8 mouse cellular contexts compared by ENCODE assay signal in genomic region chr1:153899731-153900380, GRCm38 (mm10). TPM values are rescaled to one million over a fixed set of nuclear protein-coding genes. Genes with fewer than 3 reads are reported as not detected.
DNase-seq lines count a peak whose midpoint lies in the region; ATAC-seq lines count a peak whose summit lies in the region.

Gene Glul, plus strand, starts transcription at chr1:153899944.
Gene Teddm2, minus strand, starts transcription at chr1:153900228.

- ATAC-seq in hindbrain, embryonic 15.5 days (ENCODE audit: low FRiP score, low read depth): peak; percentile 97

- peak within 1 kb of the TSS; percentile 96 for H3K9ac ChIP-seq in hindbrain, embryonic 15.5 days

- H3K4me2 ChIP-seq in hindbrain, embryonic 15.5 days: peak within 1 kb of the TSS; percentile 71

- under 1% methylated on average over 51 of the region's 51 CpGs for WGBS in hindbrain, embryonic 15.5 days

- H3K27me3 ChIP-seq in hindbrain, embryonic 15.5 days: no peaks in the 10 kb centered on the region

- peak within 1 kb of the TSS; percentile 95 for H3K27ac ChIP-seq in hindbrain, embryonic 15.5 days (replicated peaks)

- H3K9me3 ChIP-seq in hindbrain, embryonic 15.5 days: no peaks in the 10 kb centered on the region

- H3K4me3 ChIP-seq in hindbrain, embryonic 15.5 days: peak within 1 kb of the TSS; percentile 80

- peak; percentile 98 for DNase-seq in R1 (ENCODE audit: low read depth, low spot score)
- DNase-seq in cerebellum, postnatal 25 days: peak; percentile 92 to 95
- DNase-seq in frontal cortex, postnatal 36 days (ENCODE audit: low spot score in 2 of 2): peak; percentile 92 to 94
- peak; percentile 93 for DNase-seq in left cerebral cortex, adult 11 months (ENCODE audit: low spot score)
- peak; percentile 97 to 98 for DNase-seq in lung, postnatal 4 days
- DNase-seq in retina, postnatal 7 days (ENCODE audit: low read depth, low spot score): peak; percentile 89
- DNase-seq in urinary bladder, adult 2 months (ENCODE audit: low spot score): peak; percentile 95

- H3K36me3 ChIP-seq in hindbrain, embryonic 15.5 days: peaks cover 21% of the 10 kb centered on the region

- H3K4me1 ChIP-seq in hindbrain, embryonic 15.5 days (replicated peaks): peaks cover 37% of the 10 kb centered on the region

RNA-seq across cellular contexts. Expression of gene Glul, which starts in this region (rescaled TPM):
- 214 and 219 TPM in 2 replicates for polyA plus RNA-seq in hindbrain, embryonic 15.5 days (2015; fragmentation: Nextera tagmentation; extraction: Ambion mirVana)
- 244 and 313 TPM in 2 replicates for polyA plus RNA-seq in urinary bladder, adult 2 months (2012; rRNA removed)

RNA-seq across cellular contexts. Expression of gene Teddm2, which starts in this region (rescaled TPM):
- 1.6 TPM in 2 replicates for polyA plus RNA-seq in hindbrain, embryonic 15.5 days (2015; fragmentation: Nextera tagmentation; extraction: Ambion mirVana)
- polyA plus RNA-seq in urinary bladder, adult 2 months (2012; rRNA removed): 0.77 and 1.1 TPM in 2 replicates

Comparison
In these comparisons a context has a peak if more than half of its experiments do, and no peak if none do; other contexts are left out.
1. Peak in every context shown above with its lines: DNase-seq, ATAC-seq, H3K4me3 ChIP-seq and H3K27ac ChIP-seq.